Comparison of ENCODE assay signal across 13 mouse cellular contexts in the genomic region with DNA sequence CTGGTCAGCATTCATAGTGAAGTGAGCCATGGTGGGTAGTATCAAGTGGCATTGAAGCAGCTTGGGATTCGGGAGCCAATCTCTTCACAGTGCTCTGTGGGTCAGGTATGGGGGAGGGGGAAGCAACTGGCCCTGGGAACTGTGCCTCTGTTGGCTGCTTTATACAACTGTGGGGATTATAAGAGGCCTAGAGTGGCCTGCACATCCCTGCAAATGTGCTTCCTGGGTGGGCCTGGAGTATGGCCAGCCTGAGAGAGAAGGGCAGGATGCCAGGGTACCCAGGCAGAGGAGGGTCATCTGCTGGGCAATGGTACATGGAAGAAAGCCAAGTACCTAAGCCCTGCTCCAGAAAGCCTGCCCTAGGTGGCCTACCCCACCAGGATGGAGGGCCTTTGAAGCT. TPM values are rescaled to one million over a fixed set of nuclear protein-coding genes. Genes with fewer than 3 reads are reported as not detected.
DNase-seq lines count a peak whose midpoint lies in the region; ATAC-seq and TF ChIP-seq lines count a peak whose summit lies in the region.
"Had no signal": no experiment of that assay in that cellular context is flagged by ENCODE, and none has a peak within 500 bp of the region (broad histone marks: within the 10 kb centered on the region; RNA-seq: fewer than 3 reads in every experiment).

No protein-coding gene starts in this region.

- DNase-seq in forebrain, embryonic 11.5 days (ENCODE audit: low spot score), result no peak
- no peak for DNase-seq in left cerebral cortex, adult 2 months (ENCODE audit: extremely low spot score in 1 of 2, low spot score in 2 of 2)
- DNase-seq in left cerebral cortex, postnatal 14 days (ENCODE audit: low spot score in 2 of 2), result no peak
- DNase-seq in forebrain, postnatal 0 days, result peak; percentile 37
- no peak for DNase-seq in embryo, embryonic 9.5 days (ENCODE audit: extremely low spot score)
- DNase-seq: kidney, adult 18-20 months; lung, postnatal 10 days; thymus, postnatal 4 days had no signal

- peak; percentile 36; the same call in 1 of the 2 replicates for ATAC-seq in forebrain, embryonic 13.5 days
- no peak for ATAC-seq in forebrain, embryonic 11.5 days (replicated peaks; ENCODE audit: low FRiP score)
- peak; percentile 61 for ATAC-seq in forebrain, postnatal 0 days
- ATAC-seq in midbrain, embryonic 16.5 days, result peak; percentile 34; the same call in 1 of the 2 replicates
- no peak for ATAC-seq in intestine, embryonic 16.5 days

- H3K4me2 ChIP-seq in forebrain, embryonic 13.5 days, result no peak overlapping the region
- H3K4me2 ChIP-seq in forebrain, embryonic 11.5 days (ENCODE audit: low read depth, low read length, severe bottlenecking), result no peak overlapping the region
- no peak overlapping the region for H3K4me2 ChIP-seq in forebrain, postnatal 0 days (ENCODE audit: low read depth)
- H3K4me2 ChIP-seq in midbrain, embryonic 16.5 days (ENCODE audit: low read length), result no peak overlapping the region
- H3K4me2 ChIP-seq in intestine, embryonic 16.5 days (ENCODE audit: low read depth, low read length), result no peak overlapping the region
- H3K4me2 ChIP-seq: limb, embryonic 15.5 days had no signal

- no peaks in the 10 kb centered on the region for H3K27me3 ChIP-seq in forebrain, embryonic 13.5 days
- H3K27me3 ChIP-seq in forebrain, embryonic 11.5 days (ENCODE audit: control insufficient read depth, insufficient read depth, low read length), result no peaks in the 10 kb centered on the region
- H3K27me3 ChIP-seq in forebrain, postnatal 0 days (ENCODE audit: insufficient read depth, low read length), result no peaks in the 10 kb centered on the region
- no peaks in the 10 kb centered on the region for H3K27me3 ChIP-seq in midbrain, embryonic 16.5 days (ENCODE audit: control insufficient read depth, insufficient read depth, low read depth, low read length)
- no peaks in the 10 kb centered on the region for H3K27me3 ChIP-seq in intestine, embryonic 16.5 days (replicated peaks; ENCODE audit: control insufficient read depth, insufficient read depth, low read length)
- H3K27me3 ChIP-seq: limb, embryonic 15.5 days had no signal

- no peaks in the 10 kb centered on the region for H3K9me3 ChIP-seq in forebrain, embryonic 13.5 days (replicated peaks)
- H3K9me3 ChIP-seq in forebrain, embryonic 11.5 days (ENCODE audit: control insufficient read depth, low read length), result no peaks in the 10 kb centered on the region
- no peaks in the 10 kb centered on the region for H3K9me3 ChIP-seq in forebrain, postnatal 0 days (ENCODE audit: low read length)
- H3K9me3 ChIP-seq in midbrain, embryonic 16.5 days (replicated peaks; ENCODE audit: control insufficient read depth, low read length, poor library complexity, severe bottlenecking), result no peaks in the 10 kb centered on the region
- no peaks in the 10 kb centered on the region for H3K9me3 ChIP-seq in intestine, embryonic 16.5 days (ENCODE audit: control insufficient read depth, low read length)
- H3K9me3 ChIP-seq: limb, embryonic 15.5 days had no signal

- intact Hi-C loops in left cerebral cortex, adult 2 months (cut with DNase I), result no loop called here
- intact Hi-C loops in left cerebral cortex, postnatal 14 days (cut with DNase I), result no loop called here

- no peak overlapping the region for H3K4me3 ChIP-seq in forebrain, embryonic 13.5 days
- H3K4me3 ChIP-seq in forebrain, embryonic 11.5 days (ENCODE audit: low read depth, low read length), result no peak overlapping the region
- H3K4me3 ChIP-seq in left cerebral cortex, adult 2 months, result no peak overlapping the region
- no peak overlapping the region for H3K4me3 ChIP-seq in forebrain, postnatal 0 days (ENCODE audit: low read depth, low read length)
- H3K4me3 ChIP-seq in midbrain, embryonic 16.5 days (ENCODE audit: low read depth, low read length), result no peak overlapping the region
- no peak overlapping the region for H3K4me3 ChIP-seq in intestine, embryonic 16.5 days (ENCODE audit: low read length)
- H3K4me3 ChIP-seq: limb, embryonic 15.5 days had no signal

- peaks cover 10% of the 10 kb centered on the region for H3K4me1 ChIP-seq in forebrain, embryonic 13.5 days
- no peaks in the 10 kb centered on the region for H3K4me1 ChIP-seq in forebrain, embryonic 11.5 days (replicated peaks; ENCODE audit: control insufficient read depth, insufficient read depth, low read length)
- no peaks in the 10 kb centered on the region for H3K4me1 ChIP-seq in forebrain, postnatal 0 days (ENCODE audit: insufficient read depth)
- peaks cover 2% of the 10 kb centered on the region; the same call in 1 of the 2 replicates for H3K4me1 ChIP-seq in midbrain, embryonic 16.5 days (ENCODE audit: control insufficient read depth, insufficient read depth, low read length)
- peaks cover 2% of the 10 kb centered on the region; the same call in 1 of the 2 replicates for H3K4me1 ChIP-seq in intestine, embryonic 16.5 days (ENCODE audit: control insufficient read depth, insufficient read depth, low read length)

- H3K27ac ChIP-seq in forebrain, embryonic 13.5 days, result no peak overlapping the region
- H3K27ac ChIP-seq in forebrain, embryonic 11.5 days (ENCODE audit: low read depth, low read length), result no peak overlapping the region
- H3K27ac ChIP-seq in left cerebral cortex, adult 2 months, result peak overlapping the region; percentile 44; the same call in 1 of the 2 replicates
- H3K27ac ChIP-seq in forebrain, postnatal 0 days (ENCODE audit: low read depth, low read length), result no peak overlapping the region
- no peak overlapping the region for H3K27ac ChIP-seq in midbrain, embryonic 16.5 days (ENCODE audit: low read length)
- no peak overlapping the region for H3K27ac ChIP-seq in intestine, embryonic 16.5 days (ENCODE audit: low read length)
- H3K27ac ChIP-seq: limb, embryonic 15.5 days had no signal

- no peak overlapping the region for H3K9ac ChIP-seq in forebrain, embryonic 13.5 days
- H3K9ac ChIP-seq in forebrain, embryonic 11.5 days (ENCODE audit: low read length), result no peak overlapping the region
- H3K9ac ChIP-seq in forebrain, postnatal 0 days, result no peak overlapping the region
- no peak overlapping the region for H3K9ac ChIP-seq in midbrain, embryonic 16.5 days (ENCODE audit: low read depth, low read length)
- no peak overlapping the region for H3K9ac ChIP-seq in intestine, embryonic 16.5 days (ENCODE audit: low read depth, low read length)
- H3K9ac ChIP-seq: limb, embryonic 15.5 days had no signal

- WGBS in forebrain, embryonic 13.5 days, result 72% methylated on average over 1 of the region's 1 CpGs
- WGBS in forebrain, embryonic 11.5 days, result 43% methylated on average over 1 of the region's 1 CpGs
- 42% methylated on average over 1 of the region's 1 CpGs for WGBS in forebrain, postnatal 0 days
- 54% methylated on average over 1 of the region's 1 CpGs for WGBS in midbrain, embryonic 16.5 days
- WGBS in intestine, embryonic 16.5 days, result 62% methylated on average over 1 of the region's 1 CpGs

- peaks cover 14% of the 10 kb centered on the region for H3K36me3 ChIP-seq in forebrain, embryonic 13.5 days (ENCODE audit: poor library complexity, severe bottlenecking)
- no peaks in the 10 kb centered on the region for H3K36me3 ChIP-seq in forebrain, embryonic 11.5 days (ENCODE audit: control insufficient read depth, insufficient read depth, low read length)
- peaks cover 8% of the 10 kb centered on the region for H3K36me3 ChIP-seq in forebrain, postnatal 0 days (ENCODE audit: insufficient read depth)
- peaks cover 10% of the 10 kb centered on the region; the same call in 1 of the 2 replicates for H3K36me3 ChIP-seq in midbrain, embryonic 16.5 days (ENCODE audit: control insufficient read depth, insufficient read depth, low read length)
- H3K36me3 ChIP-seq in intestine, embryonic 16.5 days (ENCODE audit: control insufficient read depth, insufficient read depth, low read length), result no peaks in the 10 kb centered on the region
- H3K36me3 ChIP-seq: limb, embryonic 15.5 days had no signal

- TF ChIP-seq CTCF in left cerebral cortex, adult 2 months (IDR thresholded peaks at IDR 0.05), result no peak
- TF ChIP-seq CTCF in forebrain, postnatal 0 days (IDR thresholded peaks at IDR 0.05; ENCODE audit: low read depth), result no peak

RNA-seq across cellular contexts. Expression of a gene that starts 49.4 kb away (rescaled TPM):
- 115 and 132 TPM in 2 replicates for polyA plus RNA-seq in forebrain, embryonic 13.5 days (2015; fragmentation: Nextera tagmentation; extraction: Ambion mirVana)
- 67.6 and 77.0 TPM in 2 replicates for polyA plus RNA-seq in forebrain, embryonic 11.5 days (2014; fragmentation: Nextera tagmentation; extraction: Ambion mirVana)
- 100 to 1,000 TPM; 261 to 283 TPM for total RNA-seq in left cerebral cortex, adult 2 months (2021)
- total RNA-seq in left cerebral cortex, postnatal 14 days (2021), result 100 to 1,000 TPM; 249 to 253 TPM
- total RNA-seq in forebrain, postnatal 0 days (2014; rRNA removed), result 332 and 333 TPM in 2 replicates
- polyA plus RNA-seq in forebrain, postnatal 0 days (2015; fragmentation: Nextera tagmentation; extraction: Ambion mirVana), result 164 and 227 TPM in 2 replicates
- 204 and 208 TPM in 2 replicates for polyA plus RNA-seq in midbrain, embryonic 16.5 days (2015; fragmentation: Nextera tagmentation; extraction: Ambion mirVana)
- 4.4 and 5.0 TPM in 2 replicates for polyA plus RNA-seq in intestine, embryonic 16.5 days (2015; fragmentation: Nextera tagmentation; extraction: Ambion mirVana)
- total RNA-seq: granulocyte monocyte progenitor cell, adult 5-6 weeks had no signal

Comparison
In these comparisons a context has a peak if more than half of its experiments do, and no peak if none do; other contexts are left out.
1. ATAC-seq: peak in forebrain, embryonic 13.5 days (single experiment), forebrain, postnatal 0 days (single experiment) and midbrain, embryonic 16.5 days (single experiment); none in forebrain, embryonic 11.5 days (single experiment) and intestine, embryonic 16.5 days (single experiment).
2. RNA of a gene that starts 49.4 kb away (polyA plus RNA-seq): 164 to 227 TPM in forebrain, postnatal 0 days, 204 to 208 TPM in midbrain, embryonic 16.5 days, 115 to 132 TPM in forebrain, embryonic 13.5 days and 67.6 to 77.0 TPM in forebrain, embryonic 11.5 days; 4.4 to 5.0 TPM in intestine, embryonic 16.5 days; every median in the first group is over 10 times any median in the second.